Mouse (Mus musculus) retina, adult 2 months (tissue): ENCODE results near the gene Khsrp.
"Not testable (repeated sequence)": the region's sequence is repeated elsewhere in the genome, so short reads cannot be mapped to it uniquely, and the experiment has no call there.

Experiments used
- DNase-seq: peaks from one replicate; pipeline ENCODE4 v3.0.0-alpha.2; 2012; ENCODE audit warnings: low read depth, low spot score

Khsrp gene

GRCm38 (mm10) chr17:57030931-57031660 lies at the start of gene Khsrp:
Gene Khsrp (minus strand): TSS chr17:57031522.
- no peak for DNase-seq

DNA sequence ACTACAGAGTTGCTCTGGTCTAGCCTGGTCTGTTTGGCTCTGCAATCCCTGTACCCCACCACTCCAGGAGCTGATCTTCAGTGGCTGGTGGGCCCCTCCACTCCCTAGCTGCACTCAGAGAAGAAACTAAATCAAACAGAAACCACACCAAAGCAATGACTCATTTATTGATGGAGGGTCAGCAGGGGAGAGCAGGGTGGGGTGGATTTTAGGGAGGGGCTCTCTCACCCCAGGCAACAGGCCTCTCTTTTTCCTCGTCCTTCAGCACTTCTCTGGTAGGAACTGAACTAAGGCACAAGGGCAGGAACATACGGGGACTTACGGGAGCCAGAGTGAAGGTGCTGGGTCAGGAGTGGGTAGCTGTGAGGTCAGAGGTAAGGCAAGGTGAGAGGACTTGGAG lies 48.6 kb upstream of the Khsrp start:
- DNase-seq = no peak

GRCm38 (mm10) chr17:57078336-57078735 lies 47.0 kb upstream of the Khsrp start, which contains the start of gene Dennd1c:
Gene Dennd1c (minus strand): TSS chr17:57078514.
- DNase-seq = no peak

DNA sequence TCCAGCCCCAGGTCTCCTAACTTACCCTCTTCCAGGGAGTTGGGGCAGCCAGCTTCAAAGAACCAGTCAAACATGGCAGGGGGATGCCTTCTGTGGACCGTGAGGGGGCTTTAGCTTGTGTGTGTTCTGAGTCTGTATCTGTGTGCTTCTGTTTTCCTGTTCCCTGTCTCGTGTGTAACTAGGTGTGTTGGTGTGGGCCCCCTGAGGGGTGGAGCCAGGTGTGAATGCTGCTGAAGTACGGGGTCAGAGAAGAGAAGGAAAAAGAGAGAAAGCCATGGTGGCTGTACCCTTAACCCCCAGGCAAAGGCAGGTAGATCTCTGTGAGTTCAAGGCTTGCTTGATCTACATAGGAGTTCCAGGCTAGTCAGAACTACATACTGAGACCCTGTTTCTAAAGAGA lies 45.6 kb upstream of the Khsrp start:
- DNase-seq = no peak

GRCm38 (mm10) chr17:57070699-57071098 lies 39.4 kb upstream of the Khsrp start:
- no peak for DNase-seq

- no peak for DNase-seq
Observed at GRCm38 (mm10) chr17:57070272-57070671, 39.0 kb upstream of the Khsrp start.

GRCm38 (mm10) chr17:57066908-57067307 lies 35.6 kb upstream of the Khsrp start:
- DNase-seq = no peak

GRCm38 (mm10) chr17:57063031-57063430 lies 31.7 kb upstream of the Khsrp start:
- no peak for DNase-seq

GRCm38 (mm10) chr17:57062548-57062947 lies 31.2 kb upstream of the Khsrp start:
- DNase-seq = no peak

DNA sequence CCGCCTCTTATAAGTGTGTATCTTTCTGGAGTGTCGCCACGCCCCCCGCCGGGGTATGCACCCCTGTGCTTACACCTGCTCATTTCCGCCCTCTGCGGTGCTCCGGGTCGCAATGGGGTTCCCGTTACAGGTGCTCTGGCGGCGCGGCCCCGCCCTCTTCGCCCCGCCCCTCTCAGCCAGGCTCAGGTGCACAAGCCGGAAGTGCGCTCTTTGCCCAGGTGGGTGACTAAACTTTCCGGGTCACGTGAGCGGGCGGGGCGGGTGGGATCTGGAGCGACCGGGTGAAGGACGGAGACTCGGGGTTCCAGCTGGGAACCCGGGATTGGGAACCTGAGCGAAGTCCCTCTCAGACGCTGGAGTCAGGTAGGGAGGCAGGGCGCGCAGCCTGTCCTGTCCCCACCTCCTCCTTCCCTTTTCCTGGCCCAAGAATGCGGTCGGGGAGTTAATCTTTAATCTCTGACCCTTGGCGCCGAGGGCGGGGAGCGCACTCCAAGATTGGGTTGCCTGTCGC lies 30.7 kb upstream of the Khsrp start:
- DNase-seq = no peak

DNA sequence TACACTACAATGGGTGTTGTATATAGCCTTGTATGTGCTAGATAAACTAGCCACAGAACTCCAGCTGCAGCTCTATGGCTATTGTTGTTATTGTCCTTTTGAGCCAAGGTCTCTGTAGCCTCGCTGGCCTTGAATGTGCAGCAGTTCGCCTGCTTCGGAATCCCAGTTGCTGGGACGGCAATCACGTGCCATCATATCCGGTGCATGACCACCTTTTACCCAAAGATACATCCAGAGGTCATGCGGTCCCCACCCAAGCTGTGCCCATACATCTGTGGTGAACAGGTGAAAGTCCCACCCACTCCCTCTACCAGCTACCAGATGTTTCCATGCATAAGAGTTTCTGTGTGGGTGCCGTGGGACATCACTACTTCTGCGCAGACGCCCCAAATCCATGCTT lies 29.7 kb upstream of the Khsrp start:
- no peak for DNase-seq

DNA sequence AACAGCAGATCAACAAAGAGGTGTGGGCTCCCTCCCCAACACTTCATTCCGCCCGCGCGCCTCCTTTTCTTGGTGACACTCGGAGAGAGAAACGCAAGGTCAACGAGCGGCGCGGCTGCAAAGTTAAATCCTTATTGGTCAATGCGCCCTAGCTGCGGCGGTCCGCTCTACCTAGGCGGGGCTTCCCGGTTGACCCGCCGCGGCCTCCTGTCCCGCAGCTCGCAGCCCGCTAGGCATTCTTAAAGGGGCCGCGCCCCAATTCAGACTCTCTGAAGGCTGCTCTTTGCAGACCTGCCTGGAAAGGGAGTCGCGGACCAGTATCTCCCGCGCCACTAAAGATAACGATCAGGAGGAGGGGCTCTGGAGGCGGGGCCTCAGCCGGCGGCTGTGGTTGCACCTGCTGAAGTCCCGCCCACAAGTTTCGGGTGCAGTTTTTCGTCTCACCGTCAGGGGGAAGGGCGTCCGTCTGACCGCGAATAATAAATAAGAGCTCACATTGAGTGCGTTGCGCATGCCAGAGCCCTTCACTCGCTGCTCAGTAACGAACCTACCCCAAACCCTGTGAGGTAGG lies 29.0 kb upstream of the Khsrp start:
- peak; percentile 92 for DNase-seq

DNA sequence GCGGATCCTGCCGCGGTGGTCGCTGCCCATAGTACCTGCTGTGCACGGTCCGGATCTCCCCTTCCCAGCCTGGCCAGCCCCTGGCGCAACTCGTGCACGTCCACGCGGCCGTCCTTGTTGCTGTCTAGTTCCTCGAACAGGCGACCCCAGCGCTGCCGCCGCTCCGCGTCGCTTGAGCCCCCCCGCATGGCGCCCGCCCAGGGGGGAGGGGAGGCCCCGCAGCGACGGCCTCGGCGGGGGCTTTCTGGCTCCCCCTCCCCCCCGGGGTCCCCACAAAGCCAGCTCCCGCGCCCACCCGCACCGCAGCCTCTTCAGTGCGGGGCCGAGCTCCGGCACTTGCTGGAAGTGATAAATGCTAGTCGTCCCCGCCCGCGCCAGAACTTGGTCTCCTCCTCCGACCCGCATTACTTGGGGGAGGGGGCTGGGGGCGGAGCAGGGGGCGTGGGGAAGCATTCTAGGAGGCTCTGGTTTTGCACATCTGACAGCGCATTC lies 28.2 kb upstream of the Khsrp start, which contains the start of gene Slc25a23:
Gene Slc25a23 (minus strand): TSS at position 378 of the 492 bp plus-strand sequence.
- peak; percentile 37 for DNase-seq

- no peak for DNase-seq
Observed at GRCm38 (mm10) chr17:57058891-57059485, 27.7 kb upstream of the Khsrp start, which contains the start of gene Crb3. Gene Crb3 (plus strand): TSS chr17:57059105.

GRCm38 (mm10) chr17:57056246-57056645 lies 24.9 kb upstream of the Khsrp start:
- DNase-seq = no peak

- DNase-seq = not testable (repeated sequence)
Observed at GRCm38 (mm10) chr17:57051679-57052078, 20.4 kb upstream of the Khsrp start.

DNA sequence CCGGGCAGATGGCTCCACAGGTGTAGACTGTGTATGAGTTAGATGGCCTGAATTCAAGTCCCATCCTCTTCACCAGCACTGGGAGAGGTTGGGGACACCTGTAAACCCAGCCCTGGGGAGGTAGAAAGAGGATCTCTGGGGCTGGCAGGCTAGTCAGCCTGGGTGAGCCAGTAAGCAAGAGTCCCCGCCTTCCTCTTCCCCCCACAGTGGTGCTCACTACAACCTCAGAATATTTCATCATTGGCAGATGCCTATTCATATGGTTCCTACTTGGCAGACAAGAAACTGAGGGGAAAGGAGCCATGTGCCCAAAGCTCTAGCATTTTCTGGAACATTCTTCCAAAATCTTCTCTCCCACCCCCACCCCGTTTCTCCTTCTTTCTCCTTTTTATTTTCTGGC lies 17.5 kb upstream of the Khsrp start:
- no peak for DNase-seq

DNA sequence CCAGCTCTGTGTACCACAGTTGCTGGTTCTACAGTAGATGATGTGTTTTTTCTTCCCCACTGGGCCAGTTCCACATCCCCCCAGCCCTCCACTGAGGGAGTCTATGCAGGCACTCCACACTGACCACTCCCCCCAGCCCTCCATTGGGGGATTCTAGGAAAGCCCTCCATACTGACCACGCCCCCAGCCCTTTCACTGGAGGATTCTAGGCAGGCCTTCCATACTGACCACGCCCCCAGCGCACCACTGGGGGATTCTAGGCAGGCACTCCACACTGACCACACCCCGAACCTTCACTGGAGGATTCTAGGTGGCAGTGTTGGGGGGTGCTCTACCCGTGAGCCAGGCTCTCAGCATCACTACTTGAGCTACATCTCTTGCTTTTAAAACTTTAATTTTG lies 16.1 kb upstream of the Khsrp start:
- no peak for DNase-seq

DNA sequence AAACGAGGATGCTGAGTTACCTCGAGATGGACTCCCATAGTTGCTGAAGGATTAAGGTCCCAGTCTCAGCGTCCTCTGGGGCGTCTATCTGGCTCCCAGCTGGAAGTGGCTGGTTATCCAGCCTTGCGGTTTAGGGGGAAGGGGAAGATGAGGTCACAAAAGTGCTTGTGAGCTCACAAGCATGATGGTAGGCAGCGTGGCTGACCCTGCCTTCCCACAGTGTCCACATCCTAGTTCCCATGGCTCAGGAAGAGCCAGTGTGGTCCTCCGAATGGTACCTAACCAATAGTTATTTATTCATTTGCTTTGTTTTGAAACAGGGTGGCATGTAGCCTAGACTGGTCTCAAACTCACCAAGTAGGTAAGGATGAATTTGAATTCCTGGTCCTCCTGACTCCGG lies 10.2 kb upstream of the Khsrp start, which contains the start of gene Slc25a41:
Gene Slc25a41 (minus strand): TSS at position 101 of the 400 bp plus-strand sequence.
- DNase-seq = no peak

GRCm38 (mm10) chr17:57038978-57039377 lies 7.7 kb upstream of the Khsrp start:
- DNase-seq = no peak

- no peak for DNase-seq
Observed at GRCm38 (mm10) chr17:57032854-57033253, 1.5 kb upstream of the Khsrp start.
